Mouse (Mus musculus) hindbrain, embryonic 13.5 days (tissue): ENCODE results near the gene Litaf. TPM values are rescaled to one million over a fixed set of nuclear protein-coding genes. Genes with fewer than 3 reads are reported as not detected.
A peak's percentile ranks its signal among the peaks of the same experiment; 100 is the strongest.
"Not testable (repeated sequence)": the region's sequence is repeated elsewhere in the genome, so short reads cannot be mapped to it uniquely, and the experiment has no call there.

ENCODE experiments used
- ATAC-seq: fragments of 200-750 bp; cut with Nextera tagmentation; 2 replicates; pipeline ENCODE4 v1.8.0; 2017; ENCODE audit warnings: moderate TSS enrichment; ENCODE audit not compliant: low FRiP score
- H3K27ac ChIP-seq: fragments of 300-500 bp; sonication (generic); 2 replicates; pipeline ENCODE4 v1.5.1; 2015; ENCODE audit warnings: inconsistent platforms, mild to moderate bottlenecking, moderate library complexity
- H3K27me3 ChIP-seq: fragments of 300-500 bp; sonication (generic); 2 replicates; pipeline ENCODE4 v1.6.1; 2015; ENCODE audit warnings: mild to moderate bottlenecking, inconsistent platforms
- H3K36me3 ChIP-seq: fragments of 300-500 bp; sonication (generic); 2 replicates; pipeline ENCODE4 v1.6.1; 2015; ENCODE audit warnings: mild to moderate bottlenecking, inconsistent platforms
- H3K4me1 ChIP-seq: fragments of 300-500 bp; sonication (generic); replicated peaks from 2 replicates; pipeline ENCODE4 v1.6.1; 2015; ENCODE audit warnings: inconsistent platforms
- H3K4me2 ChIP-seq: fragments of 300-500 bp; sonication (generic); 2 replicates; pipeline ENCODE4 v1.6.1; 2015; ENCODE audit warnings: inconsistent platforms, mild to moderate bottlenecking, moderate library complexity
- H3K4me3 ChIP-seq: fragments of 300-500 bp; sonication (generic); 2 replicates; pipeline ENCODE4 v1.5.1; 2015; ENCODE audit warnings: mild to moderate bottlenecking, inconsistent platforms
- H3K9ac ChIP-seq: fragments of 300-500 bp; sonication (generic); 2 replicates; pipeline ENCODE4 v1.6.1; 2015; ENCODE audit warnings: mild to moderate bottlenecking, inconsistent platforms
- H3K9me3 ChIP-seq: fragments of 300-500 bp; sonication (generic); 2 replicates; pipeline ENCODE4 v1.6.1; 2016; ENCODE audit warnings: inconsistent platforms
- WGBS: fragments of 180-500 bp; shearing (Covaris S2); methylation state at CpG from one replicate; pipeline ENCODE4 v1.1.7; 2015; 5-methylcytosine and 5-hydroxymethylcytosine counted together
- polyA plus RNA-seq: library from polyadenylated mRNA; unstranded; fragments of >200 nt; fragmentation: Nextera tagmentation; extraction: Ambion mirVana; gene quantifications from 2 replicates; pipeline ENCODE4 v1.2.1, GENCODE M21; 2015

The Litaf gene
- polyA plus RNA-seq, 1 experiment from 2014 or later: 36.4 TPM

DNA sequence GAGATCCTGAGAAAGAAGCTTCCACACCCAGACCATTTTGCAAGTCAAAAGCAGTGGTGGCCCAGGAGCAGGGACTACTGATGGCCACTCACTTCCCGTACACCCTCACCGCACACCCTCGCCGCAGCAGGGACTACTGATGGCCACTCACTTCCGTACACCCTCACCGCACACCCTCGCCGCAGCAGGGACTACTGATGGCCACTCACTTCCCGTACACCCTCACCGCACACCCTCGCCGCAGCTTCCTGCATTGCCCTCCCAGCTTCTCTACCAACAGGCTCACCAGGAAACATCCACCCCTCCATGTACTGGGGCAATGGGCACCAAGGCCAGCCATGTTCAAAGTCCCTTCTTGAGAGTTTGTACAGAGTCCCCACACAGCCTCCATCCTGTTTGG, 107.7 kb downstream of the Litaf start:
- not testable (repeated sequence) for H3K9ac ChIP-seq, H3K4me2 ChIP-seq, H3K4me3 ChIP-seq, ATAC-seq, H3K9me3 ChIP-seq, H3K27me3 ChIP-seq, H3K36me3 ChIP-seq
- peak overlapping the region; percentile 76 for H3K27ac ChIP-seq
- 96% methylated on average over 12 of the region's 12 CpGs for WGBS
- peaks cover 25% of the 10 kb centered on the region for H3K4me1 ChIP-seq

DNA sequence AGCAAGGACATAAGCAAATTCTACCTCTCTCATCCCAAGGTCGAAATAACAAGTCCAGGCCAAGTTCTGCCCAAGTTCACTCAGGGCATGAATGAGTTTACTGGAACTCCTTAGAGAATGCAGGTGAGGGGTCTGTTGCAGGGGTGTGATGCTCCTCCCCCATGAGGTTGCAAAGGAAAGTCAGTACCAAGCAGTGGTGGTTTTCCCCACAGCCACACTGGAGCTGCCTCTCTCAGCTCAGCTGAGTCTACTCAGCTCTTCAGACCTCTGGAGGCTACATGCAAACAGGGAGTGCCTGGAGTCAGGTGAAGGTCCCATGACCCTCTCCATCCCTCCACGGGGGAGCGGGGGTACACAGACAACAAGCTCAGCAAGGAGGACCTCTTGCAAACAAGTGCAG, 108.2 kb downstream of the Litaf start:
- Histone ChIP-seq H3K4me2 (no peak overlapping the region), H3K36me3 (no peaks in the 10 kb centered on the region), H3K27ac (peak overlapping the region; percentile 76), H3K4me3 (no peak overlapping the region), H3K27me3 (no peaks in the 10 kb centered on the region), H3K4me1 (peaks cover 25% of the 10 kb centered on the region), H3K9me3 (no peaks in the 10 kb centered on the region), H3K9ac (no peak overlapping the region)
- ATAC-seq: no peak
- 80% methylated on average over 3 of the region's 3 CpGs for WGBS

GRCm38 (mm10) chr16:10956938-10957685, 108.8 kb downstream of the Litaf start:
- Histone ChIP-seq H3K9ac (peak overlapping the region; percentile 6; the same call in 1 of the 2 replicates), H3K27ac (peak overlapping the region; percentile 76), H3K27me3 (no peaks in the 10 kb centered on the region), H3K4me2 (no peak overlapping the region), H3K36me3 (no peaks in the 10 kb centered on the region), H3K9me3 (no peaks in the 10 kb centered on the region), H3K4me1 (peaks cover 25% of the 10 kb centered on the region), H3K4me3 (no peak overlapping the region)
- ATAC-seq: peak; percentile 70
- WGBS: 64% methylated on average over 8 of the region's 8 CpGs

DNA sequence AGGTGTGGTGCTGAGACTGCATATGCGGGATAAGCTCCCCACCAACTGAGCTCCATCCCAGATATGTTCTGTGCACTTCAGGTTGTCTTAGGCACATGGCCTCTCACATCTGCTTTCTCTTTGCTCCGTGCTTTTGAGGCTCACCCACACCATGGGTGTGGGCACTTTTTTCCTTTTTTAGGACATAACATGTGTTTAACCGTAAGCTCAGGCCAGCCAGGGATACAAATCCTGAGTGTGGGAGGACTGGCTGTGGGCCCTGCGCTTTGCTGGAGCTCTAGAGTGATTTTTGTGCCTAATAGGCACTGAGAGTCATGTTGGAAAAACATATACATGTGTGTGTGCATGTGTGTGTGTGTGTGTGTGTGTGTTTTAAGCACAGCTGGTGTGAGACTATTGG, 110.9 kb downstream of the Litaf start:
- peaks cover 25% of the 10 kb centered on the region for H3K4me1 ChIP-seq
- no peak overlapping the region for H3K27ac ChIP-seq
- no peaks in the 10 kb centered on the region for H3K9me3 ChIP-seq
- H3K4me2 ChIP-seq: no peak overlapping the region
- WGBS: 88% methylated on average over 4 of the region's 4 CpGs
- no peak overlapping the region for H3K9ac ChIP-seq
- no peaks in the 10 kb centered on the region for H3K27me3 ChIP-seq
- ATAC-seq: no peak
- H3K4me3 ChIP-seq: no peak overlapping the region
- H3K36me3 ChIP-seq: no peaks in the 10 kb centered on the region

- H3K36me3 ChIP-seq: no peaks in the 10 kb centered on the region
- H3K4me2 ChIP-seq: no peak overlapping the region
- no peaks in the 10 kb centered on the region for H3K27me3 ChIP-seq
- H3K27ac ChIP-seq: no peak overlapping the region
- H3K9me3 ChIP-seq: no peaks in the 10 kb centered on the region
- 98% methylated on average over 3 of the region's 3 CpGs for WGBS
- peaks cover 16% of the 10 kb centered on the region for H3K4me1 ChIP-seq
- H3K9ac ChIP-seq: no peak overlapping the region
- no peak overlapping the region for H3K4me3 ChIP-seq
- ATAC-seq: no peak
These were observed 113.1 kb downstream of the Litaf start for GRCm38 (mm10) chr16:10952881-10953280.

DNA sequence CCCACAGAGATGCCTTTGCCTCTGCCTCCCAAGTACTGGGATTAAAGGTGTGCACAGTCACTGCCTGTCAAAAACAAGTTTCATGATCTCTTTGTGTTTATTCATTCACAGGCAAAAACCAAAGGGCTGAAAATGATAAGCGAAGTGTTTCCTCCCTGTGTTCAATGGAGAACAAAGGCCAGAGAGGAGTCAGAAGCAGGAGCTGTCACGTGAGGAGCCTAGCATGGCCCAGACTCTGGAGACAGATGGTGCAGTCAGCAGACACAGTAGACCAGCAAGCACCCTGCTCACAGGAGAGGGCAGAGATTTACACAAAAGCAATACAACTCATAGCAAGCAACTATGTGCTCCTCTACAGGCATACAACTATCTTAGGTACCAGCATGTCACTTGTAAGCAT, 113.9 kb downstream of the Litaf start:
- no peak for ATAC-seq
- H3K27ac ChIP-seq: no peak overlapping the region
- H3K36me3 ChIP-seq: no peaks in the 10 kb centered on the region
- no peaks in the 10 kb centered on the region for H3K27me3 ChIP-seq
- H3K9ac ChIP-seq: no peak overlapping the region
- 45% methylated on average over 2 of the region's 2 CpGs for WGBS
- peaks cover 8% of the 10 kb centered on the region for H3K4me1 ChIP-seq
- H3K9me3 ChIP-seq: no peaks in the 10 kb centered on the region
- no peak overlapping the region for H3K4me2 ChIP-seq
- H3K4me3 ChIP-seq: no peak overlapping the region

GRCm38 (mm10) chr16:10951581-10951980, 114.4 kb downstream of the Litaf start:
- H3K4me1 ChIP-seq: peaks cover 3% of the 10 kb centered on the region
- no peaks in the 10 kb centered on the region for H3K9me3 ChIP-seq

GRCm38 (mm10) chr16:10950539-10950938, 115.4 kb downstream of the Litaf start:
- Histone ChIP-seq H3K9ac (no peak overlapping the region), H3K9me3 (no peaks in the 10 kb centered on the region), H3K4me2 (no peak overlapping the region), H3K27me3 (no peaks in the 10 kb centered on the region), H3K36me3 (no peaks in the 10 kb centered on the region), H3K4me3 (no peak overlapping the region), H3K27ac (no peak overlapping the region), H3K4me1 (no peaks in the 10 kb centered on the region)
- no peak for ATAC-seq
- 92% methylated on average over 9 of the region's 9 CpGs for WGBS

More at GRCm38 (mm10) chr16:10951581-10951980, 114.4 kb downstream of the Litaf start:
- no peaks in the 10 kb centered on the region for H3K36me3 ChIP-seq
- H3K27me3 ChIP-seq: no peaks in the 10 kb centered on the region
- H3K9ac ChIP-seq: no peak overlapping the region
- ATAC-seq: no peak
- no peak overlapping the region for H3K4me2 ChIP-seq
- 8% methylated on average over 3 of the region's 3 CpGs for WGBS
- H3K27ac ChIP-seq: no peak overlapping the region
- no peak overlapping the region for H3K4me3 ChIP-seq

- WGBS: 40% methylated on average over 3 of the region's 3 CpGs
- H3K9me3 ChIP-seq: no peaks in the 10 kb centered on the region
- ATAC-seq: no peak
- H3K4me2 ChIP-seq: no peak overlapping the region
- no peaks in the 10 kb centered on the region for H3K27me3 ChIP-seq
- H3K36me3 ChIP-seq: no peaks in the 10 kb centered on the region
- H3K4me1 ChIP-seq: no peaks in the 10 kb centered on the region
- H3K27ac ChIP-seq: no peak overlapping the region
- no peak overlapping the region for H3K9ac ChIP-seq
- H3K4me3 ChIP-seq: no peak overlapping the region
These were observed 118.2 kb downstream of the Litaf start for GRCm38 (mm10) chr16:10947724-10948123.

DNA sequence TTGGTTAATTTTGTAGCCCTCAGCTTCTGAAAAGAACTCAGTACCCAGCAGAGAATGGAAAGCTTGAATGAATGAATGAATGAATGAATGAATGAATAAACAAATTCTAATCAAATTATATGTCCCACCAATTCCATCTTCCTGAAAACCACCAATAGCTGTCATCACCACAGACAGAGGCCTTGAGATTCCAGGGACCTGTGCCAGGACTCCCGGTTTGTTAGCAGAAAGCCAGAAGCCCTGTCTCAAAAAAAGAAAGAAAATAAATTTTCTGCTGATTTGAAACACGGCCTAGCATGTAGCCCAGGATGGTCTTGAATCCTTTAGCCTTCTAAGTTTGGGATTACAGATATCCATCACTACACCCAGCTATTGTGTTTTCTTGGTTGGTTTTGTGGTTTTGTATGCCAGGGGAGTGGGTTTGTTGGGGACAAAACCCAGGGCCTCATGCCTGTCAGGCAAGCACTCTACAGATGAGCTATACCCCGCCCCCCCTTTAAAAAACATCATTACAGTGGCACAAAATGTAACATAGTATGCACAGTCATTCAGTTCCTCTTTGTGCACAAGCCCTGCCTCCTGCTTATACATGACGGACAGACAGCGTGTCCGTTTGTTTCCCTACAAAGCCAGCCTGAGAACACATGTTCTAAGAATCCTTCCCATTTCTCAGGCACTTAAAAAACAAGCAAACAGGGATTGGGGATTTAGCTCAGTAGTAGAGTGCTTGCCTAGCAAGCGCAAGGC, 120.4 kb downstream of the Litaf start:
- no peaks in the 10 kb centered on the region for H3K27me3 ChIP-seq
- H3K4me2 ChIP-seq: no peak overlapping the region
- no peaks in the 10 kb centered on the region for H3K9me3 ChIP-seq
- no peak overlapping the region for H3K9ac ChIP-seq
- no peak for ATAC-seq
- no peaks in the 10 kb centered on the region for H3K4me1 ChIP-seq
- H3K36me3 ChIP-seq: no peaks in the 10 kb centered on the region
- no peak overlapping the region for H3K4me3 ChIP-seq
- no peak overlapping the region for H3K27ac ChIP-seq
- 74% methylated on average over 7 of the region's 7 CpGs for WGBS

GRCm38 (mm10) chr16:10944545-10944944, 121.4 kb downstream of the Litaf start:
- Histone ChIP-seq H3K27me3 (no peaks in the 10 kb centered on the region), H3K4me3 (no peak overlapping the region), H3K9me3 (no peaks in the 10 kb centered on the region), H3K9ac (no peak overlapping the region), H3K36me3 (no peaks in the 10 kb centered on the region), H3K27ac (no peak overlapping the region), H3K4me2 (no peak overlapping the region), H3K4me1 (no peaks in the 10 kb centered on the region)
- WGBS: 87% methylated on average over 7 of the region's 7 CpGs
- ATAC-seq: no peak

- H3K27ac ChIP-seq: no peak overlapping the region
- H3K4me1 ChIP-seq: no peaks in the 10 kb centered on the region
- ATAC-seq: no peak
- H3K4me3 ChIP-seq: no peak overlapping the region
- H3K4me2 ChIP-seq: no peak overlapping the region
- no peak overlapping the region for H3K9ac ChIP-seq
- no peaks in the 10 kb centered on the region for H3K36me3 ChIP-seq
- no peaks in the 10 kb centered on the region for H3K27me3 ChIP-seq
- WGBS: 81% methylated on average over 5 of the region's 5 CpGs
- no peaks in the 10 kb centered on the region for H3K9me3 ChIP-seq
These were observed 122.7 kb downstream of the Litaf start for GRCm38 (mm10) chr16:10943257-10943656.

DNA sequence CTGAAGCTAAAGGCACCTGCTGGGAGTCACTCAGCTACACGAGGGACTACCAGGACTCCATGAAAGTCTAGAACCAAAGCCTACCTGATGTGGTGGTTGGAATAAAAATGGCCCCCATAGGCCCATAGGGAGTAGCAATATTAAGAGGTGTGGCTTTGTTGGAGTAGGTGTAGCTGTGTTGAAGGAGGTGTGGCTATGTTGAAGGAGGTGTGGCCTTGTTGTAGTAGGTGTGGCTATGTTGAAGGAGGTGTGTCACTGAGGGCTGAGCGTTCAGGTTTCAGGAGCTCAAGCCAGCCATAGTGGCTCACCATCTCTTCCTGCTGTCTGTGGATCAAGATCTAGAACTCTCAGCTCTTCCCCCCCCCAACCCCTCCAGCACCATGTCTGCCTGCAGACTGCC, 125.3 kb downstream of the Litaf start:
- Histone ChIP-seq H3K9ac (no peak overlapping the region), H3K4me3 (no peak overlapping the region), H3K36me3 (no peaks in the 10 kb centered on the region), H3K27ac (no peak overlapping the region), H3K9me3 (no peaks in the 10 kb centered on the region), H3K4me2 (no peak overlapping the region), H3K4me1 (no peaks in the 10 kb centered on the region), H3K27me3 (no peaks in the 10 kb centered on the region)
- WGBS: 82% methylated on average over 2 of the region's 2 CpGs
- ATAC-seq: no peak
